Mouse (Mus musculus): Measurements from ENCODE around the gene Cd48. TPM values are rescaled to one million over a fixed set of nuclear protein-coding genes. Genes with fewer than 3 reads are reported as not detected.
"Not testable (repeated sequence)": the region's sequence is repeated elsewhere in the genome, so short reads cannot be mapped to it uniquely, and the experiment has no call there.

Gene Cd48
- polyA plus RNA-seq, 1 experiment from 2014 or later = 8.5 TPM

- no peak for ATAC-seq
- H3K4me1 ChIP-seq = no peaks in the 10 kb centered on the region
- no peak overlapping the region for H3K4me3 ChIP-seq
- 60% methylated on average over 2 of the region's 2 CpGs for WGBS (ENCODE audit: insufficient replicate concordance)
- no peak overlapping the region for H3K27ac ChIP-seq
- H3K27me3 ChIP-seq (replicated peaks) = no peaks in the 10 kb centered on the region
- no peak overlapping the region for H3K9ac ChIP-seq
- no peaks in the 10 kb centered on the region for H3K36me3 ChIP-seq
- no peak overlapping the region for H3K4me2 ChIP-seq
- no peaks in the 10 kb centered on the region for H3K9me3 ChIP-seq (replicated peaks)
Observed at GRCm38 (mm10) chr1:171661482-171661881, 20.3 kb upstream of the Cd48 start.

- no peak for ATAC-seq
- Histone ChIP-seq H3K9ac (no peak overlapping the region), H3K4me3 (no peak overlapping the region), H3K4me1 (no peaks in the 10 kb centered on the region), H3K4me2 (no peak overlapping the region), H3K27me3 (replicated peaks) (no peaks in the 10 kb centered on the region), H3K27ac (no peak overlapping the region), H3K9me3 (replicated peaks) (no peaks in the 10 kb centered on the region), H3K36me3 (no peaks in the 10 kb centered on the region)
- WGBS (ENCODE audit: insufficient replicate concordance) = 75% methylated on average over 2 of the region's 2 CpGs
Observed at GRCm38 (mm10) chr1:171663757-171664156, 18.1 kb upstream of the Cd48 start.

GRCm38 (mm10) chr1:171666350-171666749, 15.5 kb upstream of the Cd48 start:
- H3K9me3 ChIP-seq (replicated peaks) = no peaks in the 10 kb centered on the region
- WGBS (ENCODE audit: insufficient replicate concordance) = 72% methylated on average over 6 of the region's 6 CpGs
- no peak overlapping the region for H3K4me3 ChIP-seq
- H3K36me3 ChIP-seq = no peaks in the 10 kb centered on the region
- no peak overlapping the region for H3K4me2 ChIP-seq
- H3K4me1 ChIP-seq = no peaks in the 10 kb centered on the region
- no peaks in the 10 kb centered on the region for H3K27me3 ChIP-seq (replicated peaks)
- H3K27ac ChIP-seq = no peak overlapping the region
- H3K9ac ChIP-seq = no peak overlapping the region
- no peak for ATAC-seq

- Histone ChIP-seq H3K27ac (no peak overlapping the region), H3K9ac (no peak overlapping the region), H3K4me2 (no peak overlapping the region), H3K36me3 (no peaks in the 10 kb centered on the region), H3K27me3 (replicated peaks) (no peaks in the 10 kb centered on the region), H3K9me3 (replicated peaks) (no peaks in the 10 kb centered on the region), H3K4me1 (no peaks in the 10 kb centered on the region), H3K4me3 (no peak overlapping the region)
- ATAC-seq = no peak
- WGBS (ENCODE audit: insufficient replicate concordance) = 59% methylated on average over 1 of the region's 1 CpGs
Observed at GRCm38 (mm10) chr1:171667160-171667559, 14.6 kb upstream of the Cd48 start.

- not testable (repeated sequence) for ATAC-seq; H3K9me3 ChIP-seq (replicated peaks); H3K4me2 ChIP-seq; H3K27me3 ChIP-seq (replicated peaks); H3K36me3 ChIP-seq; H3K9ac ChIP-seq; H3K27ac ChIP-seq; H3K4me3 ChIP-seq
- H3K4me1 ChIP-seq = peaks cover 15% of the 10 kb centered on the region
- 60% methylated on average over 2 of the region's 2 CpGs for WGBS (ENCODE audit: insufficient replicate concordance)
Observed at GRCm38 (mm10) chr1:171672451-171672850, 9.4 kb upstream of the Cd48 start.

- Histone ChIP-seq H3K27ac (no peak overlapping the region), H3K27me3 (replicated peaks) (no peaks in the 10 kb centered on the region), H3K4me3 (no peak overlapping the region), H3K36me3 (no peaks in the 10 kb centered on the region), H3K9me3 (replicated peaks) (no peaks in the 10 kb centered on the region), H3K4me2 (no peak overlapping the region), H3K9ac (no peak overlapping the region), H3K4me1 (peaks cover 15% of the 10 kb centered on the region)
- WGBS (ENCODE audit: insufficient replicate concordance) = 53% methylated on average over 5 of the region's 5 CpGs
- no peak for ATAC-seq
Observed at GRCm38 (mm10) chr1:171672854-171673475, 8.8 kb upstream of the Cd48 start.

- Histone ChIP-seq H3K27ac (peak overlapping the region; percentile 57; the same call in 1 of the 2 replicates), H3K4me3 (no peak overlapping the region), H3K36me3 (no peaks in the 10 kb centered on the region), H3K9me3 (replicated peaks) (no peaks in the 10 kb centered on the region), H3K9ac (no peak overlapping the region), H3K27me3 (replicated peaks) (no peaks in the 10 kb centered on the region), H3K4me2 (no peak overlapping the region), H3K4me1 (peaks cover 15% of the 10 kb centered on the region)
- WGBS (ENCODE audit: insufficient replicate concordance) = 28% methylated on average over 1 of the region's 1 CpGs
- ATAC-seq = peak; percentile 87
Observed at GRCm38 (mm10) chr1:171674467-171674866, 7.3 kb upstream of the Cd48 start.

GRCm38 (mm10) chr1:171677721-171678120, 4.1 kb upstream of the Cd48 start:
- Histone ChIP-seq H3K4me2 (no peak overlapping the region), H3K9me3 (replicated peaks) (no peaks in the 10 kb centered on the region), H3K9ac (no peak overlapping the region), H3K27me3 (replicated peaks) (no peaks in the 10 kb centered on the region), H3K36me3 (no peaks in the 10 kb centered on the region), H3K4me3 (no peak overlapping the region), H3K4me1 (peaks cover 27% of the 10 kb centered on the region), H3K27ac (no peak overlapping the region)
- ATAC-seq = peak; percentile 30; the same call in 1 of the 2 replicates
- 27% methylated on average over 1 of the region's 1 CpGs for WGBS (ENCODE audit: insufficient replicate concordance)

GRCm38 (mm10) chr1:171681009-171681408, 800 bp upstream of the Cd48 start:
- Histone ChIP-seq H3K9me3 (replicated peaks) (no peaks in the 10 kb centered on the region), H3K4me1 (peaks cover 13% of the 10 kb centered on the region), H3K9ac (no peak overlapping the region), H3K4me2 (no peak overlapping the region), H3K27ac (no peak overlapping the region), H3K27me3 (replicated peaks) (no peaks in the 10 kb centered on the region), H3K36me3 (no peaks in the 10 kb centered on the region), H3K4me3 (no peak overlapping the region)
- no peak for ATAC-seq
- 53% methylated on average over 7 of the region's 7 CpGs for WGBS (ENCODE audit: insufficient replicate concordance)

- Histone ChIP-seq H3K27ac (no peak overlapping the region), H3K27me3 (replicated peaks) (no peaks in the 10 kb centered on the region), H3K4me2 (no peak overlapping the region), H3K4me3 (no peak overlapping the region), H3K9ac (no peak overlapping the region), H3K36me3 (no peaks in the 10 kb centered on the region), H3K9me3 (replicated peaks) (no peaks in the 10 kb centered on the region), H3K4me1 (peaks cover 13% of the 10 kb centered on the region)
- 73% methylated on average over 9 of the region's 9 CpGs for WGBS (ENCODE audit: insufficient replicate concordance)
- no peak for ATAC-seq
Observed at GRCm38 (mm10) chr1:171684923-171685322, 3.1 kb downstream of the Cd48 start.

- Histone ChIP-seq H3K36me3 (no peaks in the 10 kb centered on the region), H3K27me3 (replicated peaks) (no peaks in the 10 kb centered on the region), H3K9me3 (replicated peaks) (no peaks in the 10 kb centered on the region), H3K9ac (no peak overlapping the region), H3K27ac (no peak overlapping the region), H3K4me3 (no peak overlapping the region), H3K4me2 (no peak overlapping the region), H3K4me1 (no peaks in the 10 kb centered on the region)
- 62% methylated on average over 4 of the region's 4 CpGs for WGBS (ENCODE audit: insufficient replicate concordance)
- no peak for ATAC-seq
Observed at GRCm38 (mm10) chr1:171687320-171687719, 5.5 kb downstream of the Cd48 start.

- Histone ChIP-seq H3K4me1 (no peaks in the 10 kb centered on the region), H3K9me3 (replicated peaks) (no peaks in the 10 kb centered on the region), H3K36me3 (no peaks in the 10 kb centered on the region), H3K4me2 (no peak overlapping the region), H3K9ac (no peak overlapping the region), H3K27ac (no peak overlapping the region), H3K27me3 (replicated peaks) (no peaks in the 10 kb centered on the region), H3K4me3 (no peak overlapping the region)
- WGBS (ENCODE audit: insufficient replicate concordance) = 29% methylated on average over 1 of the region's 1 CpGs
- no peak for ATAC-seq
Observed at GRCm38 (mm10) chr1:171693918-171694317, 12.1 kb downstream of the Cd48 start.

GRCm38 (mm10) chr1:171698983-171699382, 17.2 kb downstream of the Cd48 start:
- Histone ChIP-seq H3K9me3 (replicated peaks) (no peaks in the 10 kb centered on the region), H3K36me3 (no peaks in the 10 kb centered on the region), H3K27me3 (replicated peaks) (no peaks in the 10 kb centered on the region), H3K4me3 (no peak overlapping the region), H3K27ac (no peak overlapping the region), H3K9ac (no peak overlapping the region), H3K4me2 (no peak overlapping the region), H3K4me1 (no peaks in the 10 kb centered on the region)
- ATAC-seq = no peak
- 18% methylated on average over 6 of the region's 6 CpGs for WGBS (ENCODE audit: insufficient replicate concordance)
